Mouse (Mus musculus): ENCODE data around the gene Cacna2d2.
A peak's percentile ranks its signal among the peaks of the same experiment; 100 is the strongest.
"Not testable (repeated sequence)": the region's sequence is repeated elsewhere in the genome, so short reads cannot be mapped to it uniquely, and the experiment has no call there.

Gene Cacna2d2

DNA sequence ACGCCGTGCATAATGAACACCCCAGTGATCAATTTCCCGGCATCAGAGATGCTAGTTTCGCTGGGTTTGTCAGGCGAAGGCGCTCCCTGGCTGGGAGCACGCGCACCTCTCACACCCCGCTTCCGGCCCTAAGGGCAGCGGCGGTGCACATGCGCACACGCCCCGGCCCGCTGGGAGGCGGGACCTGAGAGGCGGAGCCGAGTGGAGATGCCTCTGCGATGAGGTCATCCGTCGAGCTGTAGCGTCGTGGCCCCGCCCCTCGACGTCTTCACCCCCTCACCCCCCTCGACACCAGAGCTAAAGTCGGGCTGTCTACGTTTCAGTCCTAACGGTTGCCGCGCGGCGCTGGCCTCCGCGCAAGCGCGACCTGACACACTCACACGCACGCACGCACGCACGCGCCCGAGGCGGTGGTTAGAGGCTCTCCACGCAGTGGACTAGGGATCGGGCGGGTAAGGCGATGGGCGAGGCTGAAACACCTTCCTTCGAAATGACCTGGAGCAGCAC is 155.0 kb downstream of the Cacna2d2 start:
- DNase-seq (ENCODE audit: low spot score in 2 of 2): peak; percentile 87 to 91

- peak in 1 of 2 experiments; percentile 59 for DNase-seq (ENCODE audit: low spot score in 2 of 2)
Measured at GRCm38 (mm10) chr9:107555031-107555457, 155.6 kb downstream of the Cacna2d2 start.

- no peak for DNase-seq (ENCODE audit: low spot score in 2 of 2)
Measured at GRCm38 (mm10) chr9:107555701-107556100, 156.3 kb downstream of the Cacna2d2 start.

DNA sequence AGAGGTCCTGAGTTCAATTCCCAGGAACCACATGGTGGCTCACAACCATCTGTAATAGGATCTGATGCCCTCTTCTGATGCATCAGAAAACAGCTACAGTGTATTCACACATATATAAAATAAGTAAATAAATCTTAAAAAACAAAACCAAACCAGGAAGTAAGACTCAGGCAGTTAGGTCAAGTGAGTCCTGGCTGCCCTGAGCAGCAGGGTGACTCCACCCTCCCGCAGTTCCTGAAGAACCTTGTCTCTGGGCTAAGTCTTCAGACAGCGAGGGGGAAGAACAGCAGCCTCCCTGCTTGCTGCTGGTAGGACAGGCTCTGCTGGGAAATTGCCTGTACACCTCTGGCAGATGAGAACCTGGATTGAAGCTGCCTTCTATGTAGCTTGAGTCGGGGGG is 156.9 kb downstream of the Cacna2d2 start:
- no peak for DNase-seq (ENCODE audit: low spot score in 2 of 2)

DNA sequence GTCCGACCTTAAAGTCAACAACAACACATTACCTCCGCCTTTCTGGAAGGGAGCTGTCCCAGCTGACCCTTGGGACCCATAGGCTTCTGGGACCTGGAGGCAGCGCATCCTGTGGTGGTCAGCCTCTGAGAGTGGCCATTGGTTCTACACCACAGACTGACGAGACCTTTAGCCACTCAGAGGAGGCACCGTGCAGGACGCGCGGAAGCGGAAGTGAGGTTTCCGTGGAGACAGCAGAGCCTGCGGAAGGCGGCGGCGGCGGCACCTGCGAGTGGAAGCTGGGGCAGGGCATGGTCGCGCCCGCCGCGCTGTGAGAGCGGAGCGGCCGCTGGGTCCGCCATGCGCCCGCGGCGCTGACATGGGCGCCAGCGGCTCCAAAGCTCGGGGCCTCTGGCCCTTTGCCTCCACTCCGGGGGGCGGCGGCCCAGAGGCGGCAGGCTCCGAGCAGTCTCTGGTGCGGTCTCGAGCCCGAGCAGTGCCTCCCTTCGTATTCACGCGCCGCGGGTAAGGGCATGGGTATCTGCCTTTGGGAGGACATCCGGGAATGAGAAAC is 163.7 kb downstream of the Cacna2d2 start, which contains the start of gene Tusc2:
TSS of gene Tusc2 (plus strand) at position 227 of the 553 bp plus-strand sequence.
- peak; percentile 91 to 93 for DNase-seq (ENCODE audit: low spot score in 2 of 2)

DNA sequence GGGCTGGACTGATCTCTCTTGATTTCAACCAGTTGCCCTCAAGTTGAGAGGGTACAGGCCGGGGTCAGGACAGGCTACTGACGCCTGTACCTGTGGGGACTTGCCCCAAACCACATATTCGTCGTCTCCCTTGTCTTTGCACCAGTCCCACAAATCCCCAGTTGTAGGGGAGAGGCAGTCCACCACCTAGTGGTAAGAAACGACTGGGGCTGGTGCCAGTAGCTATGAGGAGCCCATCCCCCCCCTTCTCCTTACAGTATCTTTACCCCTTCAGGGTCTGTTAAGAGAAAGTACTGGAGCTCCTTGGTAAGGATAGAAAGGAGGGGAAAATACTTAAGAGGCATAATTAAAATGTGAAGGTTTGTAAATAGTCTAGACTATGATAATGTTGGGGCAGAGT is 166.1 kb downstream of the Cacna2d2 start:
- DNase-seq (ENCODE audit: low spot score in 2 of 2): not testable (repeated sequence)

DNA sequence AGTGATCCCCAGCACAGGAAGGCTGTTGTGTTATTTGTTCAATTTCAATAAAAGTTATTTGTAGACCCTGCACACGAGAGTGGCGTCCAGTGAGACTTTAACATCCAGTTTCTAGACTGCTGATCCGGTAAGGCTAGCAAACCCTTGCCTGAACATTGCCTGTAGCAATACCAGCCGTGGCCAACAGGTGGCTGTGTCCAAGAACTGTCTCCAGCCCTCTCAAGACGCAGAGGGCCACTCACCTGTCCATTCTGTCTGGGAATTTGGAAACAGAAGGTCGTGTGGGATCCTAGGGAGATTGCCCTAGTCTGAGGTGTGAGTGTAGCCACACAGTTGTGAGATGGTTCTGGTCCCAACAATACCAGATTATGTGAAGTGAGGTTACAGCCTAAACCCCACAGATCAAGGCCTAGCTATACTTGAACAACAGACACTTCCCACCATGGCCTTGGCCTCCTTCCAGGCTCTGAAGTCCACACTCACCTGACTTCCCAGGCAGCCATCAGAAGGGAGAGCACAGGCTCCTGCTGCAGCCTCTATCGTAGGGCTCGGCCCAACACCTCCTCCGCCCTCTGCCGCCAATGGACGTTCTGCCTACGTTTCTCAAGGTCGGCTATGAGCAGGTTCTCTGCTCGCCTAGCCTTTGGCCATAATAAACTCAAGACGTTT is 166.8 kb downstream of the Cacna2d2 start:
- DNase-seq (ENCODE audit: low spot score in 2 of 2): peak in 1 of 2 experiments; percentile 78

- DNase-seq (ENCODE audit: low spot score in 2 of 2): no peak
Measured at GRCm38 (mm10) chr9:107566855-107567254, 167.4 kb downstream of the Cacna2d2 start.

- no peak for DNase-seq (ENCODE audit: low spot score in 2 of 2)
Measured at GRCm38 (mm10) chr9:107567702-107568319, 168.4 kb downstream of the Cacna2d2 start, which contains the start of gene Hyal2. Hyal2 (plus strand) TSS chr9:107567945.

DNA sequence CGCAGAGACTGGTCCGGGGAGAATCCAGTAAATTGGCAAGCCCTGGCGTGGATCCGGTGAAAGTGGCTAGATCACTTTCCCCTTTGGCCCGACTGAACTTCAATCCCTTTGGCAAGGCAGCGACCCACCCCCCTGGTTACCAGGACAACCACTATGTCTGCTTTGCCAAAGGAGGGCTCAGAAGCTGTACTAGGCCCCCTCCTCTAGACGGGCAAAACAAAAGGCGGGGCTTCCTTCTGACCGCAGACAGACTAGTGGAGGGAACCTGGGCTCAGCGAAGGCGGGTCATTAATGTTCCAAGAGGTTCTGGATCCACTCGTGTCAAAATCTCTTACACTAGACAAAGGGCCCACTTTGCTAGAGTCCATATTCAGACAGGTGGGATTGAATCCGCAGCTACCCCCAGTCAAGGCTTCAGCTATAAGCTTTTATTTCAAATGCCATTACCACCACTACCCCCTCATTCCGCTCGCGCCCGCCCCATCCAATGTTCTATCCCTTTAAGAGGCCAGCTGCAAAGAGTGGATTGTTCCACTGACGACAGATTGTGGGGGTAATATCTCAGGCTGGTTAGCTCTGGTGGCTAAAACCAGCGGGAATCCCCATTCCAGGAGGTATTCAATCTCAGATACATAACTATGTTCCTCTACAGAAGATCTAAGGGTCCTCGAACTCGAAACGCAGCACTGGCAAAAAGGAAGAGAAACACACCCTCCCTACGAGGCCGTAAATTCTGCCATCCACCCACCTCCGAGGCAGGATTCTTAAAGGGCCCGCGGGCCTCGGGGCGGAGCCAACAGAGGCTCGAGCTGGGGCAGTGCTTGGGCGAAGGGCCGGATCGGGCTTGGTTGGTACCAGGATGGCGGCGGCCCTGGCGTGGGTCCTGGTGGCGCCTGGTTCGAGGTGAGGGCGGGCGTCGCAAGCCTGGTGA is 169.2 kb downstream of the Cacna2d2 start:
- peak; percentile 79 to 83 for DNase-seq (ENCODE audit: low spot score in 2 of 2)

- DNase-seq (ENCODE audit: low spot score in 2 of 2): no peak
Measured at GRCm38 (mm10) chr9:107569270-107569669, 169.9 kb downstream of the Cacna2d2 start.

DNA sequence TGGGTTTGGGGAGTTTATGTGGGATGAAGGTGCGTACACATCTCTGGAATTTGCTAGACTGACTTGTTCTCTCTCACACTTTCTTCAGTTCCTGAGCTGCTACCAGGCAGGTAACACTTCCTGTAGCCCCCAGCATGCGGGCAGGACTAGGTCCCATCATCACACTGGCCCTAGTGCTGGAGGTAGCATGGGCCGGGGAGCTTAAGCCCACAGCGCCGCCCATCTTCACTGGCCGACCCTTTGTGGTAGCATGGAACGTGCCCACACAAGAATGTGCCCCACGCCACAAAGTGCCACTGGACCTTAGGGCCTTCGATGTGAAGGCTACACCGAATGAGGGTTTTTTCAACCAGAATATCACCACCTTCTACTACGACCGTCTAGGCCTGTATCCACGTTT is 170.6 kb downstream of the Cacna2d2 start:
- DNase-seq (ENCODE audit: low spot score in 2 of 2): peak in 1 of 2 experiments; percentile 33

DNA sequence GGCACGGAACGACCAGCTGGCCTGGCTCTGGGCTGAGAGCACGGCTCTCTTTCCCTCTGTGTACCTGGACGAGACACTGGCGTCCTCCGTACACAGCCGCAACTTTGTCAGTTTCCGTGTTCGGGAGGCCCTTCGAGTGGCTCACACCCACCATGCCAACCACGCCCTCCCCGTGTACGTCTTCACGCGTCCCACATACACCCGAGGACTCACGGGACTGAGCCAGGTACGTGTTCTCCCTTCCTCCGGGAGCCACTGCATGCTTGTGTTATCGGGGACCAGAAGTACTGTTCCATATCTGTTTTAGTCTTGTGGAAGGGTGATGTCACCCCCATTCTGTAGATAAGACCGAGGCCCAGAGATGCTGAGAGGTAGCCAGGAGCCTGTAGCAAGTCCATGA is 171.4 kb downstream of the Cacna2d2 start:
- DNase-seq (ENCODE audit: low spot score in 2 of 2): peak in 1 of 2 experiments; percentile 41

- DNase-seq (ENCODE audit: low spot score in 2 of 2): no peak
Measured at GRCm38 (mm10) chr9:107571534-107572326, 172.3 kb downstream of the Cacna2d2 start.

- DNase-seq (ENCODE audit: low spot score in 2 of 2): no peak
Measured at GRCm38 (mm10) chr9:107572327-107572662, 172.9 kb downstream of the Cacna2d2 start.

DNA sequence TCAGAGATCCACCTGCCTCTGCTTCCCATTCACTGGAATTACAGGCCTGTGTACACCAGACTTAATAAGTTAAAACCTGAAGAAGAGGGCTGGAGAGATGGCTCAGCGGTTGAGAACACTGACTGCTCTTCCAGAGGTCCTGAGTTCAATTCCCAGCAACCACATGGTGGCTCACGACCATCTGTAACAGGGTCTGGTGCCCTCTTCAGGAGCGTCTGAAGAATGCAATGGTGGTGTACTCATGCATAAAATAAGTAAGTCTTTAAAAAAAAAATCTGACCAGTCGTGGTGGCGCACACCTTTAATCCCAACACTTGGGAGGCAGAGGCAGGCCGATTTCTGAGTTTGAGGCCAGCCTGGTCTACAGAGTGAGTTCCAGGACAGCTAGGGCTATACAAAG is 174.4 kb downstream of the Cacna2d2 start:
- not testable (repeated sequence) for DNase-seq (ENCODE audit: low spot score in 2 of 2)

DNA sequence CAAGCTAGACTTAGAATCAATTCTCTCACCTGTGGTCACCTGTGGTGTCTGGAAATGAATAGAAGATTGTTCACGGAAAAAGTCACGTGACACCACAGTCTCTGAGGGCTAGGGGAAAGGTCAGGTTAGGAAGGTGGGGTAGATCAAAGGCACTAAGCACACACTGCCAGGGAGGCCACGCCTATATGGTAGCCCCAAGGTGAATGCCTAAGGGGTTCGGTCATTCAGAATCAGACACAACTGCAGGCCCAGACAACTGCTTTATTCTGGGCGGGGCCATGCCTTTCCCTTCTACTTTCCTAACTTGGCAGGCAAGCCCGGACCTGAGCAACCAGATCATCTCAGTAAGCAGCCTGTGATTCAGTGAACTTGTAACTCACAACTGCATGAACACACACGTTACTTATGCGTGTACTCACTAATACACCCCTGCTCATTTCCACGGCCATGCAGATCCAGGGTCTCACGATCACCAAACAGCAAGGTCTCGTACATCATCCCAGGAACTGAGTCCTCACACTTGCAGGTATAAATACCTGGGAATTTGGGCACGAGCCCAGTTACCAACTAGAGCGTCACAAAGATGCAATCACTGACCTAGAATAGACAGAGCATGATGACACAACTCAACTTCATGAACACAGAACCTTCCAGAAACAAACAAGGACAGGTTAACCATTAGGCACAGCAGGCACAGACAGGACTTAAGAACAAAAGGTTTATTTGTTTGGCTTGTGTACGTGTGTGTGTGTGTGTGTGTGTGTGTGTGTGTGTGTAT is 176.4 kb downstream of the Cacna2d2 start:
- DNase-seq (ENCODE audit: low spot score in 2 of 2): peak; percentile 57 to 83

DNA sequence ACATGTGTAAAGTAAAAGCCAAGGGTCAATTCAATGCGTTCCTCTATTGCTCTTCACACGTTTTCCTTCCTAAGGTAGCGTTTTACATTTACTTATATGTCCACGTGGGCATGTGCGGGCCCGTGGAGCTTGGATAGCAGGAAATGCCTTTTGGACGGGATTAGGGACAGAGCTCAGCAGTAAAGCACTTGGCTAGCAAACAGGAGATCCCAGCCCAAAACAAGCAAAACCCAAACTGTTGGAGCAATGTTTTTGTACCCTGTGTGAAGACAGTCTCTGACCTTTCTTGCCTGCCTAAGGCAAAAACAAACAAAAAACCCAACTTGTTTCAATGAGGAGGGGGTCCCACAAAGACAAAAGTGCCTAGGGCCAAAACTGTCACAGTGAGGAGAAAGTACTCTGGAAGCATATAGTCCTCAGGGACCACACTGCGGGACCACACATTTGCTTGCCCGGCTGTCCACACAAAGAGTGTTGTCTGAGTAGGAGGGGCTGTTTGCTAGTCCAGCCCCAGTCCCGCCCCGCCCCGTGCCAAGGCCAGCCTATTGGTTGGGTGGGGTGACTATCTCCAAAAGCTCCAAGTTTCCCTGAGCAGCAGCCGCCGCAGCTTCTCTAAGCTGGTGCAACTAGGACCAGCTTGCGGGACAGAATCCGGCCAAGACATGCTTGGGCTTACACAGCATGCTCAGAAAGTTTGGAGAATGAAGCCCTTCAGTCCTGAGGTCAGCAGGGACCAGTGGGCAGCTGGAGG is 177.1 kb downstream of the Cacna2d2 start, which contains the start of gene Hyal1:
TSS of gene Hyal1 (plus strand) at position 571 of the 751 bp plus-strand sequence.
- DNase-seq (ENCODE audit: low spot score in 2 of 2): peak; percentile 82 to 83

GRCm38 (mm10) chr9:107577871-107578270 is 178.5 kb downstream of the Cacna2d2 start:
- no peak for DNase-seq (ENCODE audit: low spot score in 2 of 2)

All from urinary bladder, adult 18-20 months (tissue).